Mouse (Mus musculus): ENCODE measurements around the gene Lgals1. TPM values are rescaled to one million over a fixed set of nuclear protein-coding genes. Genes with fewer than 3 reads are reported as not detected.
A peak's percentile ranks its signal among the peaks of the same experiment; 100 is the strongest.

The Lgals1 gene
- total and polyA plus RNA-seq, 2 experiments from 2014 or later: 43.6 to 63.2 TPM

DNA sequence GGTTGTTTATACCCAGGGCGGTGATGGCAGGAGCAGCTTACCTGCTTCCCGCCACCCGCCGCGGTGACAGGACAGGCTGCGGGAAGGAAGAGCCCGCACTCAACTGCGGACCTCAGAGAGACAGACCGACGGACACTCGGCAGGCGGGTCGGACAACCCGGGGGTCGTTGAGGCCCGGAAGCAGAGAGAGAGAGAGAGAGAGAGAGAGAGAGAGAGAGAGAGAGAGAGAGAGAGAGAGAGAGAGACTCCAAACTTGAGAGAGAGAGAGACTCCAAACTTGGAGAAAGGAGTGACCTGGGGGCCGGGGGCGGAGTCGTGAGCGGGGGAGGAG, 27.2 kb upstream of the Lgals1 start, which contains the start of gene Gm49510:
Gm49510 (plus strand) TSS at position 259 of the 331 bp plus-strand sequence.
- TF ChIP-seq CTCF (IDR thresholded peaks at IDR 0.05; ENCODE audit: low read depth): no peak
- 0 out of 2 replicates have a peak, but pooled peaks cover 4% of the 10 kb centered on the region for H3K27me3 ChIP-seq (ENCODE audit: insufficient read depth, low read length)
- peak within 1 kb of the TSS; percentile 56 for H3K9ac ChIP-seq
- peak within 1 kb of the TSS; percentile 48 for H3K4me3 ChIP-seq (ENCODE audit: low read depth, low read length)
- H3K4me1 ChIP-seq (ENCODE audit: insufficient read depth): no peaks in the 10 kb centered on the region
- no peak for DNase-seq
- no peaks in the 10 kb centered on the region for H3K36me3 ChIP-seq (ENCODE audit: insufficient read depth)
- no peak for ATAC-seq
- 4% methylated on average over 20 of the region's 20 CpGs for WGBS
- peak within 1 kb of the TSS; percentile 98 for H3K4me2 ChIP-seq (ENCODE audit: low read depth)
- no peaks in the 10 kb centered on the region for H3K9me3 ChIP-seq (ENCODE audit: low read length)
- H3K27ac ChIP-seq (ENCODE audit: low read depth, low read length): 0 out of 2 replicates have a peak within 1 kb of the TSS, but pooled peaks have one; percentile 35

DNA sequence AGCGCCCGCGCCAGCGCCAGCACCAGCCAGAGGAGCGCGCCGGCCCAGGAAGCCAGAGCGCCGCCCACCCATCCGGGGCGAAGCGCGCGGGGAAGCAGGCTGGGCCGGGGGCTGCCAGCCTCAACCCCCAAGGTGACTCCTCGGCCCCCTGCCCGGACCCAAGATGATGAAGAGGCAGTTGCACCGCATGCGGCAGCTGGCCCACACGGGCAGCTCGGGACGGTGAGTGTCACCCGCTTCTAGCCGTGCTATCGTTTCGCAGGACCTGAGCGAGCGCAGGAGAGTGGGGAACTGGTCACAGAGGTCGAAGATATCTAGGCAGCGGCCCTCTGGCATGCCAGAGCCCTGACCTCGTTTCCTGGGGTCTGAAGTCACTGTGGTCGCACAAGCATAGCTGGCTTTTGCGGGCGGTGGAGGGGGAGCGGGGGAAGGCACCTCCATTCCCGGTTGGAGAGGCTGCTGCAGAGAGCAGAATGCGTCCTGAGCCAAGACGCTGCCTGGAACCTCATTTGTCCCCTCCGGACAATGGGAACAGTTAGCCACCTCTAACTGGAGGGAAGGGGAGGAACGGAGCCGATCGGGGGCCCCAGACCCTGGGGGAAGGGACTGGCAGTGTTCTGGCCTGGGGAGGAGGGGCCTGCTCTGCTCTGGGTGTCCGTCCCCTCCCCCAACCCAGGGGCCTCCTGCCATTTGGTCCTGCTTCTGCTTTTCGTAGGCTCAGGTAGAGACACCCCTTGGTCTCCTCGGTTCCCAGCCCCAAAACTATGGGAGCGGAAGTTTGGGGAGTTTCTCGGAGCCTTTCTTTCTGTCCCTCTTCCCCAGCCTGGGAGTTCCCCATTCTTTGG, 26.6 kb upstream of the Lgals1 start, which contains the start of gene Sh3bp1:
Sh3bp1 (plus strand) TSS at position 29 of the 845 bp plus-strand sequence.
- H3K27me3 ChIP-seq (ENCODE audit: insufficient read depth, low read length): 0 out of 2 replicates have a peak, but pooled peaks cover 4% of the 10 kb centered on the region
- DNase-seq: peak; percentile 50
- peak within 1 kb of the TSS; percentile 98 for H3K4me2 ChIP-seq (ENCODE audit: low read depth)
- TF ChIP-seq CTCF (IDR thresholded peaks at IDR 0.05; ENCODE audit: low read depth): no peak
- ATAC-seq: peak; percentile 59; the same call in 1 of the 2 replicates
- peak within 1 kb of the TSS; percentile 48 for H3K4me3 ChIP-seq (ENCODE audit: low read depth, low read length)
- 0 out of 2 replicates have a peak within 1 kb of the TSS, but pooled peaks have one; percentile 35 for H3K27ac ChIP-seq (ENCODE audit: low read depth, low read length)
- peak within 1 kb of the TSS; percentile 56 for H3K9ac ChIP-seq
- WGBS: 2% methylated on average over 46 of the region's 47 CpGs
- no peaks in the 10 kb centered on the region for H3K36me3 ChIP-seq (ENCODE audit: insufficient read depth)
- H3K9me3 ChIP-seq (ENCODE audit: low read length): no peaks in the 10 kb centered on the region
- H3K4me1 ChIP-seq (ENCODE audit: insufficient read depth): no peaks in the 10 kb centered on the region

DNA sequence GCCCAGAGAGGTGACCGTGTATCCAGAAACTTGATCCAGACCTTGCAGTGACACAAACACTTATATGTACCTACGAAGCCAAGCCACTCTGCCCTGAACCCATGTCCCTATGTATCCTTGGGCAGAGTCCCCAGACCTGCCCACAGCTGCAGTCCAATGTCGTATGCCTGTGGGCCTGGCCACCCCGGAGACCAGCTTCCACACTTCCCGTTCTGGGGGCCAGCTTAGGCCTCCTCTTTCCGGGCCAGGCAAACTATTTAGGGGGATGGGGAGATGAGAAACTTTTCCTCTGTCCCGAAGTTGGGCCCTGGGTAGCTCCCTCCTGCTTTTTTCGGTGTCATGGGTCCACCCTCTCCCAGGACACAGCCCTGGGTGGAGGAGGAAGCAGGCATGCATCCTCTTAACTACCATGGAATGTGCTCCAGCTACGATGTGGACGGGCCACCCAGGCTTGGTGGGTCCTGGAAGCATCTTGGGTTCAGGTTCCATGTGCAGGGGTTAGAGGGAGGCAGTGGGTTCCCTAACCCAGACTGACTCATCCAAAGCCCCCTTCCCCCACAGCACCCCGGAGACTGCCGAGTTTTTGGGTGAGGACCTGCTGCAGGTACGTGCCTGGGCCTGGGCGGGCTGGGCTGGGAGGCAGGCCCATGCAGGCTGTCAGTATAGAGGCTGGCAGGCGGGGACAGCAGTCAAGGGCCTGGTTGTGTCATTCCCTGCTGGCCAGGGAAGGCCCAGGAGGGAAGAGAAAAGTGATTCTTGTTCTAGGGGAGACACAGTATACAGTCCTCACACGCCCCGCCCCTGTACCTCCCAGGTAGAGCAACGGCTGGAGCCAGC, 25.7 kb upstream of the Lgals1 start:
- peak overlapping the region; percentile 56; the same call in 1 of the 2 replicates for H3K9ac ChIP-seq
- H3K27ac ChIP-seq (ENCODE audit: low read depth, low read length): no peak overlapping the region
- no peak for TF ChIP-seq CTCF (IDR thresholded peaks at IDR 0.05; ENCODE audit: low read depth)
- H3K27me3 ChIP-seq (ENCODE audit: insufficient read depth, low read length): 0 out of 2 replicates have a peak, but pooled peaks cover 4% of the 10 kb centered on the region
- WGBS: 30% methylated on average over 18 of the region's 18 CpGs
- H3K4me3 ChIP-seq (ENCODE audit: low read depth, low read length): peak overlapping the region; percentile 48
- peak overlapping the region; percentile 98 for H3K4me2 ChIP-seq (ENCODE audit: low read depth)
- no peak for DNase-seq
- H3K36me3 ChIP-seq (ENCODE audit: insufficient read depth): no peaks in the 10 kb centered on the region
- no peak for ATAC-seq
- no peaks in the 10 kb centered on the region for H3K4me1 ChIP-seq (ENCODE audit: insufficient read depth)
- no peaks in the 10 kb centered on the region for H3K9me3 ChIP-seq (ENCODE audit: low read length)

DNA sequence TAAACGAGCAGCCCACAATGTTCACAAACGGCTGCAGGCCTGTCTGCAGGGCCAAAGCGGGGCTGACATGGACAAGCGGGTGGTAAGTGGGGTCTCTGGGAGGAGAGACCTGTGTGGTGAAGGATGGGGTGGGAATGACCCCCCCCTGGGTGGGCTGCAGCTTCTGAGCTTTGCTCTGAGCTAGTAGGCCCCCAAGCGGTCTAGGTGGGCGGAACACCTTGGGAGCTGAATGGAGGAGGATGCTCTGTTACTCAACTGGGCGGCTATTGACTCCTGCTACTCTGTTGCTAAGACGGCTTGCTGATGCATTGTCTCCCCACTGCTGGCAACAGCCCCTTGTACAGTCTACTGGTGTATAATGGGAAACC, 25.1 kb upstream of the Lgals1 start:
- Histone ChIP-seq H3K36me3 (ENCODE audit: insufficient read depth) (no peaks in the 10 kb centered on the region), H3K4me3 (ENCODE audit: low read depth, low read length) (no peak overlapping the region), H3K4me1 (ENCODE audit: insufficient read depth) (no peaks in the 10 kb centered on the region), H3K27ac (ENCODE audit: low read depth, low read length) (no peak overlapping the region), H3K4me2 (ENCODE audit: low read depth) (no peak overlapping the region), H3K9ac (no peak overlapping the region), H3K9me3 (ENCODE audit: low read length) (no peaks in the 10 kb centered on the region), H3K27me3 (ENCODE audit: insufficient read depth, low read length) (0 out of 2 replicates have a peak, but pooled peaks cover 4% of the 10 kb centered on the region)
- 42% methylated on average over 8 of the region's 8 CpGs for WGBS
- no peak for TF ChIP-seq CTCF (IDR thresholded peaks at IDR 0.05; ENCODE audit: low read depth)
- no peak for ATAC-seq
- no peak for DNase-seq

DNA sequence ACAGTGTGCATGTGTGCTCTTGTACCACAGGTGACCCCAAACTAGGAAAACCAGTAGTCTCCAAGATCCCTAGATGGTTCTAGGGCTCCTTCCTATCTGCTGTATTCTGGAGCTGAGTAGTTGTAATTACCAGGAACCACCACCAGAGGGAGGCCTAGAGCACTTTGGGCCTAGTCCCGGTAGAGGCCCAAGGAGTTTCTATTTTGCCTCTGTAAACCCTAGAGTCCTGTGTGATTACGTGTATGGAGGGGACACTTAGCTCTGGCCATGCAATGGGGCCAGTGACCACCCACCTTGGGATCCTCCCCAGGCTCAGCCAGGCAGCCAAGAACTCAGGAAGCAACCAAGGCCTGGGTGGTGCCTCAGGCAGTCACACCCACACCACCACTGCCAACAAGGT, 23.3 kb upstream of the Lgals1 start:
- no peak overlapping the region for H3K27ac ChIP-seq (ENCODE audit: low read depth, low read length)
- H3K36me3 ChIP-seq (ENCODE audit: insufficient read depth): no peaks in the 10 kb centered on the region; the same call in 1 of the 2 replicates
- peak; percentile 72 for ATAC-seq
- no peak overlapping the region for H3K4me2 ChIP-seq (ENCODE audit: low read depth)
- H3K4me3 ChIP-seq (ENCODE audit: low read depth, low read length): no peak overlapping the region
- no peak overlapping the region for H3K9ac ChIP-seq
- no peaks in the 10 kb centered on the region for H3K4me1 ChIP-seq (ENCODE audit: insufficient read depth)
- H3K27me3 ChIP-seq (ENCODE audit: insufficient read depth, low read length): 0 out of 2 replicates have a peak, but pooled peaks cover 4% of the 10 kb centered on the region
- TF ChIP-seq CTCF (IDR thresholded peaks at IDR 0.05; ENCODE audit: low read depth): peak; percentile 92
- peak; percentile 87 for DNase-seq
- WGBS: 6% methylated on average over 2 of the region's 2 CpGs
- no peaks in the 10 kb centered on the region for H3K9me3 ChIP-seq (ENCODE audit: low read length)

DNA sequence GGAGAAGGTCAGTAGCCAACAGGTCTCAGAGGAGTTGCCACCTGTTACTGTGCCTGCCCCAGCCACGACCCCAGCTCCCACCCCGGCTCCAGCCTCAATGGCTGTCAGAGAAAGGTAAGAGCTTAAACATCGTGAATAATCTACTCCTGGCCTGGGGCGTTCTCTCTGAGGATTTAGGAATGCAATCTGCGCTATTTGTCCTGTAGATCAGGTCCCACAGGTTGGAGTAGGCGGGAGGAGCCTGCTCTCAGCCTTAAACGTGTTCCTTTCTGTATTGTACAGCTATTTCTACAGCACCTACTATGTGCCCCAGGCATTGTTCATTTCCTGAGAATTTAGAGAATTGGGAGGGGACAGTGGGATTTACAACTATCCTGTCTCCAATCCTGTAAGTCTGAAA, 18.1 kb upstream of the Lgals1 start:
- no peak for DNase-seq
- Histone ChIP-seq H3K4me1 (ENCODE audit: insufficient read depth) (peaks cover 5% of the 10 kb centered on the region; the same call in 1 of the 2 replicates), H3K9ac (no peak overlapping the region), H3K27ac (ENCODE audit: low read depth, low read length) (no peak overlapping the region), H3K4me3 (ENCODE audit: low read depth, low read length) (no peak overlapping the region), H3K4me2 (ENCODE audit: low read depth) (no peak overlapping the region), H3K27me3 (ENCODE audit: insufficient read depth, low read length) (no peaks in the 10 kb centered on the region), H3K9me3 (ENCODE audit: low read length) (no peaks in the 10 kb centered on the region), H3K36me3 (ENCODE audit: insufficient read depth) (no peaks in the 10 kb centered on the region; the same call in 1 of the 2 replicates)
- 79% methylated on average over 7 of the region's 7 CpGs for WGBS
- TF ChIP-seq CTCF (IDR thresholded peaks at IDR 0.05; ENCODE audit: low read depth): no peak
- no peak for ATAC-seq

Data from forebrain, postnatal 0 days (tissue).